Mouse (Mus musculus): ENCODE measurements around the gene Oser1.

The Oser1 gene

GRCm38 (mm10) chr2:163360858-163361623 is 63.5 kb downstream of the Oser1 start:
- no peak for DNase-seq (ENCODE audit: low read depth in 1 of 2, low spot score in 2 of 2)

GRCm38 (mm10) chr2:163359253-163359652 is 65.2 kb downstream of the Oser1 start:
- no peak for DNase-seq (ENCODE audit: low read depth in 1 of 2, low spot score in 2 of 2)

DNA sequence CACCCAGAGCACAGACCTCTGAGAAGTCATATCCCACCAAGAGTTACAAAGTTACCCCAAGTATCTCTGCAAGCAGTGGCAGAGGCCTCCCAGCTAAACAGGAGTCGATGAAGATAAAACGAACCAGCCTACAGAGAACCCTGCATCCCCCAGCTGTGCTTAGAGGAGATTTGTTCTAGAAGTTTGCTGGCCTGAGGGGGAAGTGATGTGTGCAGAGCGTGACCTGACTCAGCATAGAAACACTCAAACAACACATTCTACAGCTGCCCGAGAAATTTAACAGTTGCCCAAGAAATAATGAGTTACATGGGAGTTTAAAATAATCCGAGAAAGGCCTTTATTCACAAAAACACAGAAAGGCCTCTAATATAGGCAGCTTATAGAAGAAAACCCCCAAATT is 65.8 kb downstream of the Oser1 start:
- no peak for DNase-seq (ENCODE audit: low read depth in 1 of 2, low spot score in 2 of 2)

- DNase-seq (ENCODE audit: low read depth in 1 of 2, low spot score in 2 of 2): no peak
Measured at GRCm38 (mm10) chr2:163356113-163356840, 68.2 kb downstream of the Oser1 start.
